Mouse (Mus musculus) spleen, postnatal 36 days (tissue): ENCODE measurements around the gene Xpnpep1.

Source experiments
- DNase-seq, 2 experiments: peaks; one replicate each; pipeline ENCODE4 v3.0.0; 2022; ENCODE audit warnings: low spot score in 2 of 2, mixed read lengths in 1 of 2

Xpnpep1 gene

GRCm38 (mm10) chr19:53066531-53066930, 26.5 kb upstream of the Xpnpep1 start:
- no peak for DNase-seq

DNA sequence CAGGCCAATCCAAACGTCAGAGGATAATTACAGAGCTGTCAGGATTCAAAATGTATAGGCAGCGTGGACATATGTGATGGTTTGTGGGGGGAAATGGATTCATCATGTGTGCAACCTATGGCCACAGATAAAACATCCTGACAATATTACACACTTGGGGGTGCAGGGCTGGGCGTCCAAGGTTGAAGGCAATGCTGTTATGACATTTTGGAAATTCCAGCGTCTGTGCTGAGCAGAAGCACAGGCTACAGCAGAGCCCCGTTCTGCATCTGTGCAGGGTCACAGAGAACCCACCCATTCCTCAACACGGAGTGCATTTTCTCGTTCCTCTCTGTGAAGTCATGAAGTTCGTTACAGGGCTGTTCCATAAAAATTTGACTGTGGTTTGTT, 25.0 kb upstream of the Xpnpep1 start:
- no peak for DNase-seq

DNA sequence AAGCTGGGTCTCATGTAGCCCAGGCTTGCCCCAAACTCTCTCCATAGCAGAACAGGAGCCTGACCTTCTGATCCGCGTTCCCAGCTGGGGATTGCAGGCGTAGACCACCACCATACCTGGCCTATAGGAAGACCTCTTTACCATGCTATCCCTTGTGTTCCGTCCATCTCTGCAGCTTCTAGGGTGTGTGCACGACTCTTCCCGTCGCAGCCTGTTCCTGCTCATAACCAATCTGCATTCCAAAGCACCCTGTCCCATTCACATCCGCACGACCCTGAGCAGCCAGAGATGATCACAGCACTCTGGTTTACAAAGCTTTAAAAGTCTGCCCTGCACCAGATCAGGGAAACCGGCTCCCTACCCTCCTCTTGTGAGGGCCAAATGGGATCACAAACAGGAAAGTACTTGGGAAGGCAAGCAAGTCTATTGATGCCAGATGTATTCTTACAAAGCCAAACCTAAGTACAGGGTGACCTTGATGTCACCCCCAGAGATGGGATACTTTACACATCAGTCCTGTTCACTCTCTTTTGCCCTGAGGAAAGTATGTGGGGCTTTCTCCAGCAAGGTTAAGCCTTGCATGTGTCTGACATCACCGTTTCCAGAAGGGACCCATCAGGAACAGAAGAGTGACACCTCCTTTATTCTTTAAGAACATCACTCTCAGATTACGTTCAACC, 24.4 kb upstream of the Xpnpep1 start:
- DNase-seq = no peak

GRCm38 (mm10) chr19:53062046-53062445, 22.0 kb upstream of the Xpnpep1 start:
- no peak for DNase-seq

DNA sequence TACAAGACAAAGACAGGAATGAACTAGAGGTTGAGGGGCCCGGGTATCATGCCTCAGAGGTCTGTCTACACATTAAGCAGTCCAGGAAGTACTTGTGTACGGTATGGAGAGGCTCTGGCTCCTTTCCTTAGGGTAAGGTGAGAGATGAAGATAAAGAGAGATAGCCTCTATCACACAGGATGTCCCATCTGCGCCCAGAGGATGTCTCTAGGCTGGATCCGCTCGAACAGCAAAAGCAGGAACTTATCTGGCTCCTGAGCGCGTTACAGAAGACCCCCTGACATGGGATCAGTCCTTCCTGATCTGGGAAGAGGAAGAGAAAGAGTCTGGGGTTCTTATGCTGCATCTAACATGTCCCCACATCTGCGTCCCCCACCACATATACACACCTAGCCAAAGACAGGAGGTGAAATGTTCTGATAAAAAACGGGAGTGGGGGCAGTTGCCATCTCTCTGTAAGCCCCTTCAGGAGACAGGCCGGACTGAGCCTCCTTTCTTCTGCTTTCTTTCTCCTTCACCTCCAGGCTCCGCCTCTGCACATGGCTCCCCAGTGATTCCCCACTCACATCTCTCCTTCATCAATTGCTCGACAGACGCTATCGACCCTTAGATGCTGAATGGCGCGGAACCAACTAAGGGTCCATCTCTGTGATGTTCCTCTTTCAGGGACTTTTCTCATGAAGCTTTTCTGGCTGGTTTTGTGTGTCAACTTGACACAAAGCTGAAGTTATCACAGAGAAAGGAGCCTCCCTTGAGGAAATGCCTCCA, 19.5 kb upstream of the Xpnpep1 start:
- DNase-seq = no peak

- DNase-seq = no peak
Measured at GRCm38 (mm10) chr19:53058726-53059334, 18.8 kb upstream of the Xpnpep1 start.

- no peak for DNase-seq
Measured at GRCm38 (mm10) chr19:53057980-53058725, 18.1 kb upstream of the Xpnpep1 start.

- no peak for DNase-seq
Measured at GRCm38 (mm10) chr19:53053355-53053754, 13.3 kb upstream of the Xpnpep1 start.

DNA sequence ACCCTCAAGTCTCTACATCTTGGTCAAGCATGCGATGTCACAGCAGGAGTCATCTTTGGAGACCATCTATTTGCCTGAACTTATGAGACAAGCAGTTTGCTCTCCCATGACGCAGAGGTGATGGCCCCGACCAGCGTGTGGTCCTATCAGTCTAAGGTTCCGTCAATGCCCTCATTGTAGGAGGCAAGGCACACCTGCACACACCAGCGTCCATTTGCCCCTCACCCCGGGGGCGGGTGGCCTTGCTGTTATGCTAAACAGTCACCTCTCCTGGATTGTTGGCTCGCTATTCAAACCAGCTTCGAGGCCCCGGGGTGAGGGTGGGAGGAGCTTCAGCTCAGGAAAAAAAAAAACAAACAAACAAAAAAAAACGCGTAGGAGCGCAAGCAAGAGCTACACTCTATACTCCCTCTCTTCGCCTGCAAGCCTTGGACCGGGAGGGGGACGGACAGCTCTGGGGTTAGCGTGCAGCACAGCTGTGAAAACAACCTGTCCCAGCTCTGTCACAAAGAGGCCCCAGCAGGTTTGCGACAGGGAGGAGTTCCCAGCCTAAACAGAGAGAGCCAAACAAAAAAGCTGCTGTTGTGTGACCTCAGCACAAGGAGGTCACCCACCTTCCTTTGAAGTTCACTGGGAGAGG, 12.1 kb upstream of the Xpnpep1 start:
- DNase-seq = no peak

DNA sequence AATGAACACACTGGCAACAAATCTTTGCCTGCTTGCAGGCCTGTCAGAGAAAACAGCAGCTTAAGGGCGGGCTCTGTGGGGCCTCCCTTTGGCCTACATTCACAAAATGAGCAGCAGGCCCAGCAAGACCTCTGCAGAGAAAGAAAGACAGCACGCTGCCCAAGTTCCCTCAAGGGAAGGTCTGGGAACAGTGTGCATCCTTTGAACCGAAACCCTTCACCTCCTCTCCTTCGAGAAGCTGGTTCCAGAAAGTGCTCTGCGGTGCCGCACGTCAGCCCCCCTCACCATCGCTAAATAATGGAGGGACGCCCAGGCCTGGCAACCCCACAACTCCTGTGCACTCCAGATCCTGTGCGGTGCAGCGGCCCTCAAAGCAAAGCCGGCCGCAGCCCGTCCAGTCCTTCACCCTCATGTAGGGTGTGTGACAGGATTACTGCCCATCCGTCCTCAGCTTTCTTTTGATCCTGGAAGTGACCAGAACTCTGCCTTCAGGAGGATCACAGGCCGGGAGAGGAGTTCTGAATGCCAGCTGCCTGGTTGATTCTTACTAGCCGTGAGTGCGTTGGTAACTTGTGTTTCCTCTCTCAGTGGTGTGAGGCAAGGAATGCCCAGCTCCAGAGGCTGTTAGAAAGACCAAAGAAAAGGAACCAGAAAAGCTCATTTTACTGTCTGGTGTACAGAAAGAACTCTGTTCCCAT, 11.4 kb upstream of the Xpnpep1 start:
- no peak for DNase-seq

DNA sequence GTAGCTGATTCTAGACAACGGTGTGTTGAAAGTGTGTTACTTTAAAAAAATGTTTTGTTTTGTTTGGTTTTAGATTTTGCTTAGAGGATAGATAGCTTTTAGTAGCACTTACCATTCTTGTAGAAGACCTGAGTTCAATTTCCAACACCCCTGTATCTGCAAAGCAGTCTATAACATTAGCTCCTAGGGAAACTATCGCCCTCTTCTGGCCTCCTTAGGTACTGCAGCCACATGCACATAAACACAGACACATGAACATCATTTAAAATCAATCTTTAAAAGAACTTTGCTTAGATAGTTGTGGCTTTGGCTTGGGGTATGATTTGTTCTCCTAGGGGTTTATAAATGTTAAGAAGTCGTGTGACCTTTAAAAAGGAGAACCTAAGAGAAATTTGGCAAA, 10.1 kb upstream of the Xpnpep1 start:
- DNase-seq = no peak

DNA sequence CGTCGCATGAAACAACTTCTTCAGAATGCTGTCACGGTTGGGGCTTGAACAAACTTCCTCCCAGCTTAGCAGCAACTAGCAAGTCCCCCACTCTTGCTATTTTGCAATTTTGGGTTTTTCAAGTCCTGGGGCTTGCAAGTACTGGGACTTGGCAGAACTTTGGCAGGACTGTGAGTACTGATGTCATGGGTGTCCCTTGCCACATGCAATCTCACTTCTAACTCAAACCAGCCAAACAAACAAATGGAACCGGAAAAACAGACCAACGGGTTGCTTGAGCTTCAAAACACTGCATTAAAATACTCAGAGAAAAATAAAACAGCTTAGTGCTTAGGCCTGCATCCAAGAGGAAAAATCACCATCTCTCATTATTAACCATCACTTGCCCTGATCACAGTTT, 7.2 kb upstream of the Xpnpep1 start:
- DNase-seq = no peak

GRCm38 (mm10) chr19:53043423-53044125, 3.6 kb upstream of the Xpnpep1 start:
- no peak for DNase-seq

DNA sequence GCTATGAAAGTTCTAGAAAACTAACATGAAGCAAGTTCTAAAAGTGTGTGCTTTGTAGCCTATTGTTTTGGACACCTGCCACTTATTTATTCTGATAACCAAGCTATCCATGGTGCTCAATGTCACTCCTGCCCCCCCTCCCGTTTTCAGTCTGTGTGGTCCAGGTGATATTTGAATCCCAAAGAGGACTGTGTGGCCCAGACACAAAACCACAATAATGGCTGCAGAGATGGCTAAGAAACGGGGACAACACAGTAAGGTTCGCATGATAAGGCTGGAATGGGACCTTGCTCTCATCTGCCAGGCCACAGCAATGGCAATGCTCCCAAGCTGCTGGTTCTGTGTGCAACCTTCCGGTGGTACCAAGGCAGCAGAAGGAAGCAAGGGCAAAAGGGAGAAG, 1.6 kb upstream of the Xpnpep1 start:
- DNase-seq = no peak

- DNase-seq = no peak
Measured at GRCm38 (mm10) chr19:53041133-53041510, 1.1 kb upstream of the Xpnpep1 start.

DNA sequence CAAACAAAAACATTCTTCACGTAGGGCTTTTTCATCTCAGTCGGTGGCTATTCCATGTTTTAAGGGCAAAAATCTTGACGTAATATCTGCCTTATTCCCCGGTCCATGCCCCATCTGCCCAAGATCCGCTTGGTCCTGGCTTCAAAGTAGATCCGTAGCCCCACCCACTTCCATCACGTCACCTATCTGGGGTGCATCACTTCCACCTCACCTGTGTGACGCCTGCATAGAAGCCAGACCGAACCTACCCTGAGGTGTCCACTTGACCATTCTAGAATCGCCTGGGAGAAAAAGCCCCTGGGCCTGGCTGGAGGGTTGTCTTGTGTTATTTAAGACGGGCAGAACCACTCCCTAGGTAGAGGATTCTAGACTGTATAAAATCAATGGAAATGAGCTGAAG, 924 bp downstream of the Xpnpep1 start:
- DNase-seq = peak in 1 of 2 experiments; percentile 29

- peak; percentile 90 to 92 for DNase-seq
Measured at GRCm38 (mm10) chr19:53038435-53038938, 1.5 kb downstream of the Xpnpep1 start.

DNA sequence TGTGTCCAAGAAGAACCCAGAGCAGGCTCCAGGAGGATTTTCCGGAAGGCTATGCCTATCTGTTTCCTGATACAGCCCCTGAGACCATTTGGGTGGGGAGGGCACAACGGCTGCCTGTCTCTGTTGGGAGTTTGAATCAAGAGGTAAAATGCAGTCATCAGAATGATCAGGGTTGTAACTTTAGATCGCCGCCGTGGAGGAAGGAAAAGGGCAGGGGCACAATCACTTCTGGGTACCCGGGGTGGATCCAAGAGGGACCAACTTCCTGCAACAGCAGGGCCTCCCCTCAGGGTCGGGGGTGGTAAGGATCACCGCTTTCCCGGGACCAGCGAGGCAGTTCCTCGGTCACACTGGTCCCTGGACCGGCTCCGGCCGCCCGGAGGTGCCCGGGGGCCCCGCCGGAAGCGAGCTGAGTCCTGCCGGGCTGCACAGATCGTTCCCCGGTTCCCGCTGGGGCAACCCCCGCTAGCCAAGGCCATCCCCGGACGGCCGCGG, 2.0 kb downstream of the Xpnpep1 start:
- DNase-seq = no peak

DNA sequence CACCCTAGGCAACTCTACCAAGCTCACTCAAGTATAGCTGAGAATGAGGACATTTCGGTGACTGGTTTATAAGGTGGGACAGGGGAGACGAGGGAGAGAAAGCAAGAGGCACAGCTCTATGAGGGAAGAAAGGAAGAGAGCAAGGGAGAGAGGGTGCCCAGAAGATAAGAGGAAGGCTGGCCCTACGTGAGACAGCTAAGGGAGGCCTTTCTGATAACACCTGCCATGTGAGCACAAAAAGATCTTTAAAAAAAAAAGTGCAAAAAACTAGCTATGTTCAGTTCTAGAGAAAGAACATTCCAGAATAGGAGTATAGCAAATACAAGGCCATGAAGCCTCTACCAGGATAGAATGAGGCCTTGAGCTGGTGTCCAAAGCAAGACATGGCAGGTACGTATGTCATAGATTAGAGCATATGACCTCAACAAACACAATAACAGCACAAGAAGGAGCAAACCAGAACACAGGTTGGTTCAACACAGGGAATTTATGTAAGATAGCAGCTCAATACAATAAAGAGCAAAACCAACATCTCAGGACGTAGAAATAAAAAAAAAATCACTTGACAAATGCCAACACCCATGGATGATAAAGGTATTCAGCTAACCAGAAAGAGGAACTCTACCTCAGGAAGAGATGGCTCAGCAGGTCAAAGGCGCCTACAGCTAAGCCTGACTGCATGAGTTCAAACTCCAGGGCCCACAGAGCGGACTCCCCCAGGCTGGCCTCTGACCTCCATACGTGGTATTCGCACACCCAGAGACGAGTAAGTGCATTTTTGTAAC, 6.7 kb downstream of the Xpnpep1 start:
- DNase-seq = no peak
